Mouse (Mus musculus) retina, adult 2 months (tissue): ENCODE measurements around the gene Coro1c.

Experiments used
- DNase-seq: peaks from one replicate; pipeline ENCODE4 v3.0.0-alpha.2; 2012; ENCODE audit warnings: low read depth, low spot score

Gene Coro1c

DNA sequence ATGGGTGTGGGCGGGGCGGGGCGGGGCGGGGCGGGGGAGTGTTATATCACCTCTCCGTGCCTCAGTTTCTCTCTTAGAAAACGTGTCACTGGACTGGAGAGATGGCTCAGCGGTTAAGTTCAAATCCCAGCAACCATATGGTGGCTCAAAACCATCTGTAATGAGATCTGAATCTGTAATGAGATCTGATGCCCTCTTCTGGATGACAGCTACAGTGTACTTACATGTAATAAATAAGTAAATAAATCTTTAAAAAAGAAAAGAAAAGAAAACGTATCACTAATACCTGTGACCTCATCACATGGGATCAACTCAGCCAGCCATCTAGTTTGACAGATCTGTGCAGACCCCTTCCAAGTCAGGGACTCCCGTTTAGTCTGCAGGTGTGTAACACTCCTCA is 21.0 kb upstream of the Coro1c start:
- no peak for DNase-seq

- no peak for DNase-seq
Measured at GRCm38 (mm10) chr5:113924608-113925007, 16.1 kb upstream of the Coro1c start.

DNA sequence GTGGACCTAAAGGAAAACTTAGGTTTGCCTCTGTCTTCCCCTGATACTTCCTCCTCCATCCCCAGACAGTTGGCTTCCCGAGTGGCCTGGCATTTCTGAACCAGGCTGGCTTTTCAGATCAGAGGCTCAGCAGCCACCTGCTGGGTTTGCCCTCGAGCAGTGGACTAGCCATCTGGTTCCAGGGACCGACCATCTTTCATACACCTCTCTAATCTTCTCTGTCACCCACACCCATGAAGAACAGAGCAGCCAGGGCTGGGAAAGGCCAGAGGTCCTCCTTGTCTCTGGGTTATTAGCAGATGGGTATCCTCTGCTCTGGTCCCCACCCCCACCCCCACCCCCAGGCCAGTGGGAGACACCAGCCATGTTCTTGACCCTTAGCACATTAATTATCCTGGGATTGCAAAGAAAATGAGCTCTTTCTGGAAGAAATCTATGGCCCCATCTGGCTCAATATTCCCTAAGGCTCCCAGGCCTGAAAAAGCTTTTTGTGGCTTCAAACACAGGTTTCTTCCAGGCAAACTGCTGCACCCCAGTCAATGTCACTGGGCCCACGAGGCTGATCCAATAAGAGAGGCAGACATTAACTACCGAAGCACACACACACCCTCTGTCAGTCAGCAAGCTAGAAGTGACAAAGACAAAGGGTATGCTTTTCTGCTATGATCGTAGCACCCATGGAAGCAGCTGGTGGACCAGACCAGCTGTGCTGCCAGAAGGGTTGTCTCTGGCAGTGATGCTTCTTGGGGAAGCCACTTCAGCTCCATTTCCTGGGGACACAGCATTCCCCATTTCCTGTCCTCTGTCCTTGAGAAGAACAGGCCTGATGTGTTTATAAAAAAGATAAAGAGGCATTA is 13.0 kb upstream of the Coro1c start:
- DNase-seq, result no peak

GRCm38 (mm10) chr5:113919060-113919459 is 10.5 kb upstream of the Coro1c start:
- DNase-seq, result no peak

DNA sequence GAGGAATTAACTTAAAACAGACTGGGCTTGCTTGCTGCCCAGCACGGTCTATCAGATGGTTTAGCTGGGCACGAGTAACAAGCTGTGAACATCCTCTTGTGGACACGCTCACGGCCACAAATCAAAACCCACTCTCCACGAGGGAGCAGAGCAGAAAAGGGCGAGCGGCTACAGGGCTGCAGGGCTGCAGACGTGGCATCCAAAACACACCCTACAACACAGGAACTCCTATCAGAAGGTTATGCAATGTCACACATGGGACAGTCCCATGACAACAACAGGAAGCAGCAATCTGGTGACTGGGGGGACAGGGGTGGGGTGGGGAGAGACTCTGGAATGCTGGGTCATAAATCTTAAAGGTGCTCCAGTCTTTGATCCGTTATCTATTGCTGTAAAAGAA is 10.1 kb upstream of the Coro1c start:
- no peak for DNase-seq

DNA sequence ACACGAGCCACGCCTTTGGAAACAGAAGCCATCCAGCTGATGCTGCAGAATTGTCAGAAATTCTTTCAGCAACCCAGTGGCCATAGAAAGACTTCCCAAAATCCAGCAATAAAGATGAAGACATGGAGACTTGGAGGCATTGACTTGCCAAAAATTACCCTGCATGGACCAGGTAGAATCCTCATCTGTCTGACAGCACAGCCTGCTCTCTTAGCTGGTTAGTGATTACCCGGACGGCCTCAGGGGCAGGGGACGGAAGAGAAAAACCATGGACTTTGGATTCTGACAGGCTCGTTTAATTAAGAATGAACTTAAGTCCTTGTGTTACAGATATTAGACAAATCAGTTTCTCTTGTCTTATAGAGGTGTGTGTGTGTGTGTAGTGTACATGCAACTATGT is 2.1 kb upstream of the Coro1c start:
- DNase-seq, result no peak

DNA sequence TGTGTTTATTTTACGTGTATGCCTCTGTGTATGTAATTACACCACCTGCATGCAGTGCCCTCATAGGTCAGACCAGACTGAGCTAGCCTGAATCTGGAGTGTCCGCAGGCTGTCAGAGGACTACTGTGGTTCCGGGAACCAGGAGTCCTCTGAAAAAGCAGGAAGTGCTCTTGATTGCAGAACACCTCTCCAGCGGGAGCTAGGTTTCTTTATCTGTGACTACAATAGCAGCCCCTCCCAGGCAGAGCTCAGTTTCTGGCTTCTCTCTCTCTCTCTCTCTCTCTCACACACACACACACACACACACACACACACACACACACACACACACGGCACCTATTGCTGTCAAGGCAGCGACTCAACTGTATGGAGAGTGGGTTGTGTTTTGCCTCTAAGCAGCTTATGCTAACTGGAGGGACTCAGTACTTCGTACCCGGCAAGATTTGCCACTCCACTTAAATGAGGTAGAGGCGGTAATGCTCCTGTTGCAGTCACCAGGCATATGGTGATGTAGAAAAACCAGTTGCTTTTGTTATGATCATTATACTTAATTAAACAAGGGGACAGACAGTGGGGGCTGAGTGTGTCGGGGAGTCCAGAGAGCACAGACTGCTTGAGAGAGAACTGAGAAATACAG is 1.6 kb upstream of the Coro1c start:
- no peak for DNase-seq

DNA sequence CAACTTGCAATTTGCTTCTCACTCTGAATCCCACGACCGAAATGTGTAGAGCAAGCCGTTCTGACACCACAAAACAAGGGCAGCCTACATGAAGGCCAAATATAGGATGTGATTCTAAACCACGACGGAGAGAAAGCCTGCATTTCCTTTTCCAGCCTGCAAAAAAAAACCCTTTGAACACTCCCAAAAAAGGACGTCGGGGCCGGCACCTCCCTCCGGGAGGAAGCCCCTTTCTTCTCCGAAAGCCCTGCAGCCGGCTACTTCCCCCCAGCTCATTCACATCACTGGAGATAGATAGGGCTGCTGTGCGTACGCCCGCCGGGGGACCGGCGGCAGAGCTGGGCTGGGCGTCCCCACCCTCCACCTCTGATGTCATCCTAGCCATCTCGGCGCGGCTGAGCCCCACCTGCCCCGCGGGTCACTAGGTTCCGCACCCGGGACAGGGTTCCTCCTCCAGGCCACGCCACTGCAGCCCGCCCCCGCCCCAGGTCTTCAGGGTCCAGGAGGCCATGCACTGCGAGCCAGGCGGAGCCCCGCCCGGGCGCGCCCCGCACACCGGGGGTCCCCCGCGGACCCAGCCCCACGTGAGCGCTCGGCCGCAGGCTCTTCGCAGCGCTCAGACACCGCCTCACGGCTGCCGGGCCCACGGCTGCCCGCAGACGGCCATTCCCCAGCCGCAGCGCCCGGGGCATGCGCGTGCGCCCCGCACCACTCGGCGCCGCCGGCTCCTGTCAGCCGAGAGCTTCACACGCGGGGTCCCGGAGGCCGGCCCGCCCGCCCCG is 581 bp downstream of the Coro1c start:
- DNase-seq, result no peak

DNA sequence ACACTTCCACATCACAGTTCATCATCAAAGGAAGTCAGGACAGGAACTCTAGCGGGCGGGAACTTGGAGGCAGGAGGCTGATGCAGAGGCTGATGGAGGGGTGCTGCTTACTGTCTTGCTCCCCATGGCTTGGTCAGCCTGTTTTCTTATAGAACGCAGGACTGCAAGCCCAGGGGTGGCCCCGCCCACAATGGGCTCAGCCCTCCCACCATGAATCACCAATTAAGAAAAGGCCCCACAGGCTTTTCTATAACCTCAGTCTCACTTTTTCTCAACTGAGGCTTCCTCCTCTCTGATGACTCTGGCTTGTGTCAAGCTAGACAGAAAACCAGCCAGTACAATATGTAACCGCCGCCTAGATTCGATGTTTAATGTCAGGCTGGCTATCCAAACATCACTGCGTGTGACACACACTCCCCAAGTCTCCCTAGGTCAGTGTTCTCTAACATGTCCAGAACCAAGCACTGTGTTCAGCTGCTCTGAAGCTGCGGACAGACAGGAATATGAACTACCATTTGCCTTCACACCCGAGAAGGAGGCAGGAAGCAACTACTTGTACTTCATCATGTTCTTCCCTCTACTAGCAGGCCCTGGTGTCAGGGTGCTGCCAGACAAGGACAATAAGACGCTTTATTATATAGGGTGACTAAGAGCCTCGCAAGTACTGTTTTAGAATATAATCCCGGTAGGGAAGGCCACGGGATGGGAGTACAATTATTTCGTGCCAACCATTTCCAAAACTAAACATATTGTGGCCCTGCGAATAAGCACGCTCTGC is 1.4 kb downstream of the Coro1c start:
- no peak for DNase-seq

GRCm38 (mm10) chr5:113904987-113905386 is 3.6 kb downstream of the Coro1c start:
- DNase-seq, result no peak

- DNase-seq, result no peak
Measured at GRCm38 (mm10) chr5:113902983-113903382, 5.6 kb downstream of the Coro1c start.

- no peak for DNase-seq
Measured at GRCm38 (mm10) chr5:113902017-113902416, 6.5 kb downstream of the Coro1c start.

GRCm38 (mm10) chr5:113901074-113901571 is 7.4 kb downstream of the Coro1c start:
- DNase-seq, result no peak

DNA sequence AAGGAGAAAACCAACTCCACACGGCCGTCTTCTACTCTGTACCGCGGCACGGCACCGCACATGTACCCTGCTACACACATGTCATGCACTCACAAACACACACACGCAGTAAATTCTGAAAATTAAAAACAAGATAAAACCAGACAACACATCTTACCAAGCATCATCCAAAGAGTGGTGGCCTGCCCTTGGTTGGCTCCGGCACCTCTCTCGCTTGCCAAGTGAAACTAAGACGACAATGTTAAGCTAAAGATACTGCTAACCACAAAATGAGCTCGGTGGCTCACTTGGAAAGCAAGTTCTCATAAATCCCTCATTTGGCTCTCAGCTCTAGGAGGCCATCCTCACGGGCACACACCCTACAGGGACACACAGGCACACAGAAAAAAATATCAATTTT is 9.0 kb downstream of the Coro1c start:
- DNase-seq, result no peak

GRCm38 (mm10) chr5:113892005-113892404 is 16.6 kb downstream of the Coro1c start:
- no peak for DNase-seq

DNA sequence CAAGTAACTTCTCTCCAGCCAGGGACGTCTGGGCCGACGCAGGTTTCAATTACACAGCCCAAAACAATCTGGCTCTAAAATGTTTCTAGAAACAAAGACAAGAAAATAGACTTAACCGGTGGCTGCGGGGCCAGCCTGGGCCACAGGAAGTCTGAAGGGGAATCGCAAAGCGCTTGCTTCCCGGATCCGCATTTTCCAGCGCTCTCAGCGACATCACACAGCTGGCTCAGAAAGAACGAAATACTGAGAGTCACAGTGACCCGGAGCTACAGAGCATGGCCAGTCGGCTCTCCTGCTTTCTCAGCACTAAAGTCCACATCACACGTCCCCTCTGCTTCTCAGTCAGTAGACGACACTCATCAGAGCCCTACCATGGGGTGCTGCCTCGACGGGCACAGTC is 17.7 kb downstream of the Coro1c start:
- no peak for DNase-seq

GRCm38 (mm10) chr5:113889912-113890311 is 18.6 kb downstream of the Coro1c start:
- DNase-seq, result no peak

GRCm38 (mm10) chr5:113889181-113889906 is 19.2 kb downstream of the Coro1c start:
- no peak for DNase-seq

GRCm38 (mm10) chr5:113888186-113888795 is 20.3 kb downstream of the Coro1c start:
- no peak for DNase-seq

DNA sequence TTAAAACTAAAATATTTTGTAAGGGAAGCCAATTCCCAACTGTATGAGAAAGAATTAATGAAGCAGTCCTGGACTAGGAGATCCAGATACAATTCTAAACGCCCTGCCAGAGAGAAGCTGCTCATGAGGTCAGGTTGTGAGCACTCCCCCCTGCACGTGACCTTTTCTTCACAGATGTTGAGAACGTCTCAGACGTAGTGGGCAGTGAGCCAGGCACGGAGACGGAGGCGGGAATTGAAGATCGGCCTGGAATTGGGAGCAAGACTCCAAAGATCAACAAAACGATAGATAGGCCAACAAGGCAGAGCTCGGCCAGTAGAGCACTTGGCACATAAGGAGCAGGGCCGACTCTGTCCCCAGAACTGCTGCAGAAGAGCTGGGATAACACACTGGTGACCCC is 21.4 kb downstream of the Coro1c start:
- DNase-seq, result no peak
